Mouse (Mus musculus): ENCODE measurements around the gene Gbgt1.

DNA sequence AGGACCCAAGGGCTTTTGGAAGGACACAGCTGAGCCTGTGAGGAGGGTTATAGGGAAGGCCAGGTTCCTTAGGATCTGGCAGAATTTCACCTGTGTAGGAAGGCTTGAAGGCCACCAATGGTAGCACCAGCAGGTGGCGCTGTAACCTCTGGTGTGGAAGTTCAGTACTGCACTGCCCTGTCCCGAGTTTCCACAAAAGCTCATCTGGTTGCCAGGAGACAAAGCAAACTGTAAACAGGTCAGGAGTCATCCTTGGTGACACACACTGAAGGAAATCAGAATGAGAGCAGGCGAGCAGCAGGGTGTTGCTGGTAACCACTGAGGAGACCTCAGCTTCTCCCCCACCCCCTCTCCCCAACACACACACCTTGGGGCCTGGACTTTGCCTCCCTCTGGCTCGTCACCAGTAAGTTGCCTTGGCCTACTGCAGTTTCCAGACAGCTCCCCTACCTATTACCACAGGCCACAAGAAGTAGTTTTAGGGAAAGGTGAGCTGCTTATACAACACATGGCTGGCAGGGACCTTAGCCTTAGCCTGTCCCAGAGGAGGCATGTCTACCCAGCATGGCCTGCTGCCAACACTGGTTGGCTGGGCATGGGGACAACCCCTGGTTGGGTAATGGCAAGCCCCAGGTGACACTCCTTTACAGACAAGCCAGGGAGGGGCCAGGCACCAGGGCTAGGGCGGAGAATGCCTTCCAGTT lies 20.7 kb downstream of the Gbgt1 start:
- TF ChIP-seq CTCF (IDR thresholded peaks at IDR 0.05; ENCODE audit: control insufficient read depth, insufficient read depth, low read length) (peak; percentile 97), POLR2A (IDR thresholded peaks at IDR 0.05; ENCODE audit: borderline replicate concordance, control insufficient read depth, low read depth, low read length) (no peak)

All from bone marrow, adult 2 months (tissue).